Mouse (Mus musculus) hindbrain, embryonic 11.5 days (tissue): ENCODE results near the gene Fpgs. TPM values are rescaled to one million over a fixed set of nuclear protein-coding genes. Genes with fewer than 3 reads are reported as not detected.

Experiments used
- ATAC-seq: fragments of 200-750 bp; cut with Nextera tagmentation; 2 replicates; pipeline ENCODE4 v1.8.0; 2017; ENCODE audit warnings: mild to moderate bottlenecking, moderate TSS enrichment, moderate library complexity; ENCODE audit not compliant: low FRiP score
- DNase-seq: peaks from one replicate; pipeline ENCODE4 v3.0.0-alpha.2; 2015; ENCODE audit warnings: low spot score
- H3K27ac ChIP-seq: fragments of 300-500 bp; sonication (generic); 2 replicates; pipeline ENCODE4 v1.5.1; 2014; ENCODE audit warnings: mild to moderate bottlenecking, low read depth, low read length
- H3K27me3 ChIP-seq: fragments of 300-500 bp; sonication (generic); 2 replicates; pipeline ENCODE4 v1.6.1; 2014; ENCODE audit warnings: mild to moderate bottlenecking, low read length, moderate library complexity, mixed read lengths; ENCODE audit not compliant: control insufficient read depth, insufficient read depth
- H3K36me3 ChIP-seq: fragments of 300-500 bp; sonication (generic); 2 replicates; pipeline ENCODE4 v1.6.1; 2014; ENCODE audit warnings: mild to moderate bottlenecking, low read length, moderate library complexity, mixed read lengths; ENCODE audit not compliant: control insufficient read depth, insufficient read depth
- H3K4me1 ChIP-seq: fragments of 300-500 bp; sonication (generic); replicated peaks from 2 replicates; pipeline ENCODE4 v1.6.1; 2014; ENCODE audit warnings: low read length, mixed read lengths; ENCODE audit not compliant: control insufficient read depth, insufficient read depth
- H3K4me2 ChIP-seq: fragments of 300-500 bp; sonication (generic); replicated peaks from 2 replicates; pipeline ENCODE4 v1.6.1; 2014; ENCODE audit warnings: mild to moderate bottlenecking, low read depth, low read length
- H3K4me3 ChIP-seq: fragments of 300-500 bp; sonication (generic); 2 replicates; pipeline ENCODE4 v1.5.1; 2014; ENCODE audit warnings: low read depth, low read length
- H3K9ac ChIP-seq: fragments of 300-500 bp; sonication (generic); 2 replicates; pipeline ENCODE4 v1.6.1; 2014; ENCODE audit warnings: low read depth, low read length
- H3K9me3 ChIP-seq: fragments of 300-500 bp; sonication (generic); 2 replicates; pipeline ENCODE4 v1.6.1; 2016; ENCODE audit warnings: low read length; ENCODE audit not compliant: control insufficient read depth
- WGBS: fragments of 180-500 bp; shearing (Covaris S2); extraction: QIAGEN DNeasy Blood & Tissue Kit; methylation state at CpG from one replicate; pipeline ENCODE4 v1.1.7; 2014; 5-methylcytosine and 5-hydroxymethylcytosine counted together
- polyA plus RNA-seq: library from polyadenylated mRNA; unstranded; fragments of >200 nt; fragmentation: Nextera tagmentation; extraction: Ambion mirVana; gene quantifications from 2 replicates; pipeline ENCODE4 v1.2.1, GENCODE M21; 2014

Fpgs gene
- 11.2 and 13.6 TPM in 2 replicates for polyA plus RNA-seq

DNA sequence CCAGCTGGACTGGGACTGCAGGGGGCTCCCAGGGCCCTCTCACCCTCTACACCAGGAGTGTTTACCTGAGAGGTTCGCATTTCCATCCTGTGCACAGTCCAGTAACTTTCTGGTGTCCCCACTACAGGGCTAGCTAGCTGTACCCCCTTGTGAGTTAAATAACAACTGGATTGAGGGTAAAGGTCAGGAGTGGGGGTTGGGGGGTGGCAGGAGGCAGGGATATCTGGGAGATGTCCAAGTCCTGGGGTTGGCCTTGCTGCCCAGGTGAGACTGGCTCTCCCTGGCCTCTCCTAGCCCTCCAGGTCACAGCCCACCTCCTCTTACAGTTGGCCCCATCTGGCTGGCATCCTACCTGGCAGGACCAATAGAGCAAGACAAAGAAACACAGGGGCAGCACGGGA, at the start of gene Fpgs:
Gene Fpgs, minus strand, starts transcription at position 125 of the 401 bp plus-strand sequence.
- ATAC-seq (no peak), DNase-seq (no peak)
- Histone ChIP-seq H3K27me3 (no peaks in the 10 kb centered on the region), H3K27ac (no peak within 1 kb of the TSS), H3K36me3 (peaks cover 3% of the 10 kb centered on the region), H3K4me3 (no peak within 1 kb of the TSS), H3K9ac (no peak within 1 kb of the TSS), H3K9me3 (no peaks in the 10 kb centered on the region), H3K4me2 (no peak within 1 kb of the TSS), H3K4me1 (no peaks in the 10 kb centered on the region)
- WGBS = 82% methylated on average over 2 of the region's 2 CpGs

DNA sequence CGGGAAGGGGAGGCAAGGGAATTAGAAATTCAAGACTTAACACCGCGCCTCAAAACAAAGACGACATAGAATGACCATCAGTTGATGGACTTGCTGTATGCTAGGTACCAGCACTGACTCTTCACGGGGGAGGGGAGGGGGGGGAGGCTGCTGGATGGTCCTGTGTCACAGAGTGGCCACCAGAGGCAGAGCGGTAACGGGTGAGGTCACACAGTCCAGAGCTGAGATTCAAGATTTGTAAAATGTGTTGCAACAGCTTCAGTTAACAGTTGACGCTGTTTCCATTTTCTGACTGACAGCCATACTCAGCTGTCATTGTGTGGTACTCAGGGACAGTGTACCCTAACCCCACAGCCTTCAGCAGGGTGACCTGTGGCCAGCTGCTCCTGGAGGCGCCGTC, 48.2 kb upstream of the Fpgs start:
- Histone ChIP-seq H3K4me2 (peak overlapping the region; percentile 45), H3K4me3 (peak overlapping the region; percentile 29), H3K27me3 (no peaks in the 10 kb centered on the region), H3K4me1 (peaks cover 5% of the 10 kb centered on the region), H3K9ac (0 out of 2 replicates have a peak overlapping the region, but pooled peaks have one; percentile 4), H3K27ac (peak overlapping the region; percentile 61), H3K9me3 (no peaks in the 10 kb centered on the region), H3K36me3 (no peaks in the 10 kb centered on the region)
- DNase-seq (peak; percentile 44), ATAC-seq (peak; percentile 10; the same call in 1 of the 2 replicates)
- 65% methylated on average over 10 of the region's 10 CpGs for WGBS

DNA sequence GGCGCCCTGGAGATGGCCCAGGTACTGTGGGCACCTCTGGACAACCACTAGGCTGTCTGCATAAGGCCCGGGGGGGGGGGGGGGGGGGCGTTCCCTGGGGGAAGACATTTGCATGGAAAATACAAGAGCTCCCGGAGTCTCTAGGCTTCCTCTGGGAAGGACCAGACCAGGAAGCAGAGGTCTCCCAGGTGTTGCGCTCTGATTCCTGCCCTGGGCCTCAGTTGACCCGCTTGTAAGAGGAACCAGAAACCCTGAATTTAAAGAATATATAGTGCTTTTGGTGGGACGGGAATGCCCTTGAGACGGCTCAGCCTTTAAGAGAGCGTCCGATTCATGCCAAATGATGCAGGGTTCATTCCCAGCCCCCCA, 47.7 kb upstream of the Fpgs start:
- peak overlapping the region; percentile 45 for H3K4me2 ChIP-seq
- peak overlapping the region; percentile 29 for H3K4me3 ChIP-seq
- ATAC-seq (no peak), DNase-seq (no peak)
- H3K27ac ChIP-seq = peak overlapping the region; percentile 61
- H3K27me3 ChIP-seq = no peaks in the 10 kb centered on the region
- 0 out of 2 replicates have a peak, but pooled peaks cover 3% of the 10 kb centered on the region for H3K36me3 ChIP-seq
- H3K4me1 ChIP-seq = peaks cover 5% of the 10 kb centered on the region
- no peaks in the 10 kb centered on the region for H3K9me3 ChIP-seq
- H3K9ac ChIP-seq = peak overlapping the region; percentile 0; the same call in 1 of the 2 replicates
- 29% methylated on average over 8 of the region's 10 CpGs for WGBS

DNA sequence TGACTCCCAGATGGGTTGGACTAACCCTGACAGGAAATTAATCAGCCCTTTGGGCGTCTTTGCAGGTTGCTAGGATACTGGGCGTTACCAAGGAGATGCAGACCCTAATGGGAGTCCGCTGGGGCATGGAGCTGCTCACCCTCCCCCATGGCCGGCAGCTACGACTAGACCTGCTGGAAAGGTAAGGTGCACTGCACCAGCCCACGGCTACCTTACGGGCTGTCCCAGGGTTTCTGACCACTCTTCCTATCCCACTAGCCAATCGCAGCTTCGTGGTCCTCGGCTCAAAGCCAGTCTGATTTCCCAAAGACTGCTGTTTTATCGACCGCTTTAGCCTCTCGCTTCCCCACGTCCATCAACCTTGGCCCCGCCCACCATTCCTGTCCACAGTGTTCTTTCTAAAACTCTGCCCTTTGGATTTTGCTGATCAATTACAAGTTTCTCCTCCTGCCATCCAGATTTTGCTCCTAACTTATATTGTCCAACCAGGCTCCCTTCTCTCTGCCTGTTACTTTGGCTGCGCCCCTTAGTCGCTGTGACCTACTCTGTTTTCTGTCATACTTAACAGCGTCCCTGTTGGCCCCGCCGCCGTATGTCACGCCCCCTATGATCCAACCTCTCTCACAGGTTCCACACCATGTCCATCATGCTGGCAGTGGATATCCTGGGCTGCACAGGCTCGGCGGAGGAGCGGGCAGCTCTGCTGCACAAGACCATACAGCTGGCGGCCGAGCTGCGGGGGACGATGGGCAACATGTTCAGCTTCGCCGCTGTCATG, 47.1 kb upstream of the Fpgs start:
- Histone ChIP-seq H3K4me3 (peak overlapping the region; percentile 29), H3K27me3 (no peaks in the 10 kb centered on the region), H3K9ac (peak overlapping the region; percentile 0; the same call in 1 of the 2 replicates), H3K36me3 (0 out of 2 replicates have a peak, but pooled peaks cover 3% of the 10 kb centered on the region), H3K4me1 (peaks cover 5% of the 10 kb centered on the region), H3K9me3 (no peaks in the 10 kb centered on the region), H3K27ac (peak overlapping the region; percentile 61), H3K4me2 (peak overlapping the region; percentile 45)
- peak; percentile 86 for ATAC-seq
- peak; percentile 89 for DNase-seq
- 4% methylated on average over 31 of the region's 31 CpGs for WGBS

DNA sequence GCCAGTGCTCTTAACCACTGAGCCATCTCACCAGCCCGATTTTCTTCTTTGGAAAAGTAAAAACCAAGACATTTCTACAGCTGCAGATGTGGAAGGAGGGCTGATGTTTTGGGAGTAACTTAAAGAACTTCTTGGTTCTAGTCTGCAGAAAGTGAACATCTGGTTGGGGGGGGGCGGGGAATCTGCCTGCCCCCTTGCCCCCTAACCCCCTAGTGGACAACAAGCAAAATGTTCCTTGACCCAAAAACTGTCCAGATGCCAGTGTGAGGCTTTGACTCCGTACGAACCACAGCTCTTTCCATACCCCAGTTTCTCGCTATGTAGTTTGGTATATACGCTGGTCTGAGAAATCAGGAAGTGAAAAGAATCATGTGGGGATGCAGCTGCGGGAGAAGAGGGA, 46.3 kb upstream of the Fpgs start:
- H3K4me2 ChIP-seq = no peak overlapping the region
- no peaks in the 10 kb centered on the region for H3K9me3 ChIP-seq
- no peaks in the 10 kb centered on the region for H3K27me3 ChIP-seq
- no peak for DNase-seq
- peak overlapping the region; percentile 61; the same call in 1 of the 2 replicates for H3K27ac ChIP-seq
- 0 out of 2 replicates have a peak, but pooled peaks cover 3% of the 10 kb centered on the region for H3K36me3 ChIP-seq
- no peak for ATAC-seq
- H3K4me1 ChIP-seq = peaks cover 5% of the 10 kb centered on the region
- no peak overlapping the region for H3K4me3 ChIP-seq
- no peak overlapping the region for H3K9ac ChIP-seq
- 74% methylated on average over 7 of the region's 7 CpGs for WGBS

DNA sequence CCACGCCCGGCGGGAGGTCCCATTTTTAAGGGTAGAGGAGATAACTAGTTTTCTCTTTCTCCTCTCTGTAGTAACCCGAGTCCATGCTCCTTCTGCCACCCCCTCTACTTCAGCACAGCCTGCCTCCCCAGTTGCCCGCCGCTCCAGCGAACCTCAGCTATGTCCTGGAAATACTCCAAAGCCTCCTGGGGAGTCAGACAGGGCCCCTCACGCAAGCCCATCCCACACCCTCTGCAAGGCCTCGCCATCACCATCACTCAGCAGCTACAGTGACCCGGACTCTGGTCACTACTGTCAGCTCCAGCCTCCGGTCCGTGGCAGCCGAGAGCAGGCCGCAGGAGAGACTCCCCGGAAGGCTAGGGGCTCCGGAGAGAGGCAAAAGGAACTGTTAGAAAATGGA, 45.1 kb upstream of the Fpgs start:
- no peak for DNase-seq
- ATAC-seq = no peak
- H3K4me3 ChIP-seq = no peak overlapping the region
- H3K27me3 ChIP-seq = no peaks in the 10 kb centered on the region
- H3K36me3 ChIP-seq = 0 out of 2 replicates have a peak, but pooled peaks cover 3% of the 10 kb centered on the region
- H3K9me3 ChIP-seq = no peaks in the 10 kb centered on the region
- no peak overlapping the region for H3K27ac ChIP-seq
- H3K4me2 ChIP-seq = no peak overlapping the region
- H3K4me1 ChIP-seq = peaks cover 5% of the 10 kb centered on the region
- 89% methylated on average over 16 of the region's 16 CpGs for WGBS
- no peak overlapping the region for H3K9ac ChIP-seq

DNA sequence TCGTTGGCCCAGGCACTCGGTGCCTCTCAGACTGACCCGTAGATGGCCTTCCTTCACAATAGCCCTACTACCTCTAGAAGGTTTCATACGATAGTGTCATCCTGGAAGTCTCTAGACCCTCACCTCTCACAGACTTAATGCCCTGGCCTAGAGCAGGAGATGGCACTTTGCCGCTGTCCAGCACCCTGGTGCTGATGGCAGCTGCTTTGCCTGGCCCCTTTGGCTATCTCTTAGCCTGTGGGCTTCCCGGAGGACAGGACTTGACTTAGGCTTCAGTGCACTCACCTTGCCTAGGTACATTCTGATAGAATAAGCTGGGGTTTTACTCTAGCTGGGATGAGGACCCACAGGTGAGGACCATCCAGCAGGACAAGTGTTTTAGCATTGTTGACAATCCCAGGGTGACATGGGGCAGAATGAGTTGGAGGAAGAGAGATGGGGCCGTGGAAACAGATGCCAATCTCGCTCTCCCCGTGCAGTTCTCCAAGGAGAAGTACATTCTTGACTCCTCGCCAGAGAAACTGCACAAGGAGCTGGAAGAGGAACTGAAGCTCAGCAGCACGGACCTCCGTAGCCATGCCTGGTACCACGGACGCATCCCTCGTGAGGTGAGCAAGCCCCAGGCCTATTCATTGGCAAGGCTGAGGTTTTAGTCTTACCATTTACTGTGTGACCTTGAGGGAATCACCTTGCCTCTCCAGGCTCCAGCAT, 40.5 kb upstream of the Fpgs start:
- no peak overlapping the region for H3K4me3 ChIP-seq
- H3K27me3 ChIP-seq = no peaks in the 10 kb centered on the region; the same call in none of the 2 replicates
- no peak for DNase-seq
- H3K4me1 ChIP-seq = 0 out of 2 replicates have a peak, but pooled peaks cover 4% of the 10 kb centered on the region
- no peak for ATAC-seq
- 0 out of 2 replicates have a peak, but pooled peaks cover 3% of the 10 kb centered on the region for H3K36me3 ChIP-seq
- no peak overlapping the region for H3K4me2 ChIP-seq
- no peak overlapping the region for H3K9ac ChIP-seq
- no peaks in the 10 kb centered on the region for H3K9me3 ChIP-seq
- 77% methylated on average over 15 of the region's 15 CpGs for WGBS
- H3K27ac ChIP-seq = no peak overlapping the region

DNA sequence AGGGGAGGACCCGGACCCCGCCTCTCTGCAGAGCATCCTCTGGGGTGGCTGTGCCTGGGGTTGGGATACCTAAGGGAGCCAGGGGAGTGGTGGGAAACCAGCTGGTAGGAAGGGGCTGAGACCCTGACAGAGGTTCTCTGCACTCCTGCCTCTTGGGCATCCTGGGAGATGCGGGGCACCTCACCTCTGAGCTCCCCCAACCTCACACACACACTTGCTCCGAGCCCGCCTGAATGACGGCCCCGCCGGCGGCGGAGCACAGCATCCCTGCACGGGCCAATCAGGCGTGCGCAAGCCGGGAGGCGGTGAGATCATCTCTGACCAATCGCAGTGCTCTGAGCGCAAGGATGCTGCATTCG, 38.2 kb upstream of the Fpgs start:
- Histone ChIP-seq H3K4me2 (peak overlapping the region; percentile 97), H3K9ac (peak overlapping the region; percentile 79), H3K27me3 (no peaks in the 10 kb centered on the region; the same call in none of the 2 replicates), H3K9me3 (no peaks in the 10 kb centered on the region), H3K36me3 (0 out of 2 replicates have a peak, but pooled peaks cover 3% of the 10 kb centered on the region), H3K4me3 (peak overlapping the region; percentile 72), H3K4me1 (0 out of 2 replicates have a peak, but pooled peaks cover 4% of the 10 kb centered on the region), H3K27ac (peak overlapping the region; percentile 89)
- peak; percentile 86 for DNase-seq
- ATAC-seq = peak; percentile 88
- WGBS = 1% methylated on average over 18 of the region's 18 CpGs
